Mouse (Mus musculus): Measurements from ENCODE around the gene Pon1. TPM values are rescaled to one million over a fixed set of nuclear protein-coding genes. Genes with fewer than 3 reads are reported as not detected.

Pon1 gene
- polyA plus RNA-seq, 1 experiment from 2014 or later = 40.6 TPM

DNA sequence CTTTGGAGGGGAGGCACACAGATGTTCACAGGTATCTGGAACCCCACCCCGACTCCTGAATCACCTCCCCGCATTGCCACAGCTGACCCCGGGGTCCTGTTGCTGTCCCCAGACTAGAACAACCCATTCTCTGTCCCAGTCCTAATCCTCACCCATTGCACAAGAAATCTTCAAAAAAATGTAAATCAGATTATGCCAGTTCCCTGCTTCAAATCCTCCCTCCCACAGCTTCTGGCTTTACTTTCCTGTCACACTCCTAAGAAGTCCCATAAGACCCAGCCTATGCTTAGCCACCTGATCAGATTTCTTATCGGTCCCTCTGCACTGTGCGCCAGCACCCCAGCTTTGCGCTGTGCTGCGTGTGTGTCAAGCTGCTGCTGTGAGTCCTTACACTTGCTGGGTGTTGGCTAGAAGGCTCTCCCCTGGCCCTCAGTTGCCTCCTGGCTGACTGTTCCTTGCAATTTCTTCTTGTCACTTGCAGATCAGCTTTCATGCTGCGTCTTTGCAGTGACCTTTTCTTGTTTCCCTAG, 5.7 kb upstream of the Pon1 start:
- ATAC-seq (peak; percentile 36), DNase-seq (ENCODE audit: low spot score) (no peak)
- H3K36me3 ChIP-seq (ENCODE audit: insufficient read depth, low read length) = no peaks in the 10 kb centered on the region
- TF ChIP-seq CTCF (IDR thresholded peaks at IDR 0.05) = no peak
- TF ChIP-seq EP300 (IDR thresholded peaks at IDR 0.05) = no peak
- 0 out of 2 replicates have a peak overlapping the region, but pooled peaks have one; percentile 51 for H3K27ac ChIP-seq (ENCODE audit: low read length)
- H3K9me3 ChIP-seq (ENCODE audit: low read length) = no peaks in the 10 kb centered on the region
- no peak overlapping the region for H3K9ac ChIP-seq (replicated peaks; ENCODE audit: low read depth)
- no peak overlapping the region for H3K4me2 ChIP-seq (replicated peaks; ENCODE audit: low read depth, low read length)
- no peak overlapping the region for H3K4me3 ChIP-seq (ENCODE audit: low read depth, low read length)
- WGBS = 77% methylated on average over 8 of the region's 8 CpGs
- H3K27me3 ChIP-seq (replicated peaks; ENCODE audit: insufficient read depth, low read length) = no peaks in the 10 kb centered on the region
- H3K4me1 ChIP-seq (ENCODE audit: insufficient read depth, low read depth, low read length) = no peaks in the 10 kb centered on the region

GRCm38 (mm10) chr6:5198590-5198989, 4.8 kb upstream of the Pon1 start:
- H3K27ac ChIP-seq (ENCODE audit: low read length) = no peak overlapping the region
- peak; percentile 21 for DNase-seq (ENCODE audit: low spot score)
- H3K4me2 ChIP-seq (replicated peaks; ENCODE audit: low read depth, low read length) = no peak overlapping the region
- H3K27me3 ChIP-seq (replicated peaks; ENCODE audit: insufficient read depth, low read length) = no peaks in the 10 kb centered on the region
- H3K9ac ChIP-seq (replicated peaks; ENCODE audit: low read depth) = no peak overlapping the region
- H3K36me3 ChIP-seq (ENCODE audit: insufficient read depth, low read length) = no peaks in the 10 kb centered on the region
- 66% methylated on average over 5 of the region's 5 CpGs for WGBS
- ATAC-seq = peak; percentile 39
- TF ChIP-seq EP300 (IDR thresholded peaks at IDR 0.05) (0 out of 2 replicates have a peak, but pooled peaks have one; percentile 15), CTCF (IDR thresholded peaks at IDR 0.05) (no peak)
- H3K4me3 ChIP-seq (ENCODE audit: low read depth, low read length) = no peak overlapping the region
- no peaks in the 10 kb centered on the region for H3K9me3 ChIP-seq (ENCODE audit: low read length)
- no peaks in the 10 kb centered on the region; the same call in 1 of the 2 replicates for H3K4me1 ChIP-seq (ENCODE audit: insufficient read depth, low read depth, low read length)

DNA sequence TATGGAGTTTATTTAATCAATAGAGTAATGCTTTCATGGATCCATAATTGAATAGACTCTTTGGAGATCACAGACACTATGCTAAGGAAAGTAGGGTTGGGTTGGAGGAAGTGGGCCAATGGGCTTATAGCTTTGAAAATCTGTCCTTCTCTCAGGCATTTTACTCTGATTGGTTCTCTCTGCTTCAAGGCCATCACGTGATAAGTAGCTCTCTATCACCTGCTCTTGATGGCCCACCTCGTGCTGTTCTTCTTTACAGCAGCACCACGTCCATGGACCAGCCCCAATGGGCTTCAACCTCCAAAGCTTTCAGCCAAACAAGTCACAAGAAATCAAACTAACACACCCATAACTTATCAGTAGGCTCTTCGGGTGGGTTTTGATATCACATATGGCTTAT, 3.0 kb downstream of the Pon1 start:
- DNase-seq (ENCODE audit: low spot score) = no peak
- no peaks in the 10 kb centered on the region for H3K9me3 ChIP-seq (ENCODE audit: low read length)
- no peak overlapping the region for H3K4me2 ChIP-seq (replicated peaks; ENCODE audit: low read depth, low read length)
- H3K9ac ChIP-seq (replicated peaks; ENCODE audit: low read depth) = no peak overlapping the region
- no peak overlapping the region for H3K27ac ChIP-seq (ENCODE audit: low read length)
- H3K4me1 ChIP-seq (ENCODE audit: insufficient read depth, low read depth, low read length) = peaks cover 6% of the 10 kb centered on the region; the same call in 1 of the 2 replicates
- no peaks in the 10 kb centered on the region for H3K27me3 ChIP-seq (replicated peaks; ENCODE audit: insufficient read depth, low read length)
- no peak overlapping the region for H3K4me3 ChIP-seq (ENCODE audit: low read depth, low read length)
- no peaks in the 10 kb centered on the region for H3K36me3 ChIP-seq (ENCODE audit: insufficient read depth, low read length)
- 75% methylated on average over 4 of the region's 4 CpGs for WGBS
- no peak for TF ChIP-seq EP300 (IDR thresholded peaks at IDR 0.05)
- no peak for TF ChIP-seq CTCF (IDR thresholded peaks at IDR 0.05)
- no peak for ATAC-seq

GRCm38 (mm10) chr6:5189507-5189906, 4.2 kb downstream of the Pon1 start:
- H3K27ac ChIP-seq (ENCODE audit: low read length) = peak overlapping the region; percentile 20; the same call in 1 of the 2 replicates
- no peaks in the 10 kb centered on the region for H3K36me3 ChIP-seq (ENCODE audit: insufficient read depth, low read length)
- peaks cover 6% of the 10 kb centered on the region; the same call in 1 of the 2 replicates for H3K4me1 ChIP-seq (ENCODE audit: insufficient read depth, low read depth, low read length)
- no peak overlapping the region for H3K4me3 ChIP-seq (ENCODE audit: low read depth, low read length)
- WGBS = 25% methylated on average over 4 of the region's 4 CpGs
- no peak overlapping the region for H3K9ac ChIP-seq (replicated peaks; ENCODE audit: low read depth)
- no peaks in the 10 kb centered on the region for H3K9me3 ChIP-seq (ENCODE audit: low read length)
- H3K27me3 ChIP-seq (replicated peaks; ENCODE audit: insufficient read depth, low read length) = no peaks in the 10 kb centered on the region
- no peak overlapping the region for H3K4me2 ChIP-seq (replicated peaks; ENCODE audit: low read depth, low read length)
- TF ChIP-seq EP300 (IDR thresholded peaks at IDR 0.05) (no peak), CTCF (IDR thresholded peaks at IDR 0.05) (no peak)
- ATAC-seq (peak; percentile 81), DNase-seq (ENCODE audit: low spot score) (peak; percentile 89)

- Histone ChIP-seq H3K36me3 (ENCODE audit: insufficient read depth, low read length) (no peaks in the 10 kb centered on the region), H3K4me2 (replicated peaks; ENCODE audit: low read depth, low read length) (no peak overlapping the region), H3K4me1 (ENCODE audit: insufficient read depth, low read depth, low read length) (peaks cover 6% of the 10 kb centered on the region; the same call in 1 of the 2 replicates), H3K9ac (replicated peaks; ENCODE audit: low read depth) (no peak overlapping the region), H3K9me3 (ENCODE audit: low read length) (no peaks in the 10 kb centered on the region), H3K27ac (ENCODE audit: low read length) (peak overlapping the region; percentile 20; the same call in 1 of the 2 replicates), H3K4me3 (ENCODE audit: low read depth, low read length) (no peak overlapping the region), H3K27me3 (replicated peaks; ENCODE audit: insufficient read depth, low read length) (no peaks in the 10 kb centered on the region)
- TF ChIP-seq CTCF (IDR thresholded peaks at IDR 0.05) (no peak), EP300 (IDR thresholded peaks at IDR 0.05) (no peak)
- ATAC-seq (no peak), DNase-seq (ENCODE audit: low spot score) (no peak)
- WGBS = 55% methylated on average over 6 of the region's 6 CpGs
These were observed 4.8 kb downstream of the Pon1 start for GRCm38 (mm10) chr6:5188938-5189337.

GRCm38 (mm10) chr6:5188036-5188435, 5.7 kb downstream of the Pon1 start:
- Histone ChIP-seq H3K9me3 (ENCODE audit: low read length) (no peaks in the 10 kb centered on the region), H3K9ac (replicated peaks; ENCODE audit: low read depth) (no peak overlapping the region), H3K27ac (ENCODE audit: low read length) (no peak overlapping the region), H3K27me3 (replicated peaks; ENCODE audit: insufficient read depth, low read length) (no peaks in the 10 kb centered on the region), H3K36me3 (ENCODE audit: insufficient read depth, low read length) (no peaks in the 10 kb centered on the region), H3K4me2 (replicated peaks; ENCODE audit: low read depth, low read length) (no peak overlapping the region), H3K4me1 (ENCODE audit: insufficient read depth, low read depth, low read length) (peaks cover 6% of the 10 kb centered on the region; the same call in 1 of the 2 replicates), H3K4me3 (ENCODE audit: low read depth, low read length) (no peak overlapping the region)
- 80% methylated on average over 5 of the region's 5 CpGs for WGBS
- DNase-seq (ENCODE audit: low spot score) = no peak
- ATAC-seq = no peak
- no peak for TF ChIP-seq EP300 (IDR thresholded peaks at IDR 0.05)

Measured in lung, postnatal 0 days (tissue).